Comparison of ENCODE assay signal across 15 mouse cellular contexts in the genomic region with DNA sequence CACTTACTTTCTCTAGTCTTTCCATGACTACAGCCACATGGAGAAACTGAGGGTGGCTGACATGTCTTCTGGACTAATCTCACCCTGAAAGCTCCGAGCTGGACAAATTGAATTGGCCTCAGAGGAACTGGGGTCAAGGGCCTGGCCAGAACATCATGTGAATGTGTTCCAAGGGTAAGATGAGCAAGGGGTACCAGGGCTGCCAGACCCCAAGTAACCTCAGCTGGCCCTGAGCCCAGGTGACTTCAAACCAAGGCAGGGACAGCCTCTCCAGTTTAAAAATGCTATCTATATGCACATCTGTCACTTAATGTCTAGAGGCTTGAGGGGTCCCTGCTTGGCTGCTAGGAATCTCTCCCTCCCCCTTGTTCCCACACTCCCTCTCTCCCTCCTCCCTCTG. TPM values are rescaled to one million over a fixed set of nuclear protein-coding genes. Genes with fewer than 3 reads are reported as not detected.
DNase-seq lines count a peak whose midpoint lies in the region; ATAC-seq and TF ChIP-seq lines count a peak whose summit lies in the region.
"Had no signal": no experiment of that assay in that cellular context is flagged by ENCODE, and none has a peak within 500 bp of the region (broad histone marks: within the 10 kb centered on the region; RNA-seq: fewer than 3 reads in every experiment).

No protein-coding gene starts in this region.

- WGBS in hindbrain, postnatal 0 days: 53% methylated on average over 1 of the region's 1 CpGs
- 68% methylated on average over 1 of the region's 1 CpGs for WGBS in hindbrain, embryonic 16.5 days

- ATAC-seq in hindbrain, postnatal 0 days: no peak
- no peak for ATAC-seq in hindbrain, embryonic 16.5 days
- ATAC-seq: forebrain, embryonic 13.5 days; intestine, postnatal 0 days; midbrain, embryonic 16.5 days had no signal

- H3K4me2 ChIP-seq in hindbrain, postnatal 0 days (ENCODE audit: low read depth, low read length): no peak overlapping the region
- no peak overlapping the region for H3K4me2 ChIP-seq in hindbrain, embryonic 16.5 days (ENCODE audit: low read length)
- H3K4me2 ChIP-seq: forebrain, embryonic 13.5 days; hindbrain, embryonic 14.5 days had no signal

- TF ChIP-seq CTCF in hindbrain, postnatal 0 days (IDR thresholded peaks at IDR 0.05; ENCODE audit: low read depth): no peak

- no peaks in the 10 kb centered on the region for H3K9me3 ChIP-seq in hindbrain, postnatal 0 days (ENCODE audit: low read length)
- no peaks in the 10 kb centered on the region for H3K9me3 ChIP-seq in hindbrain, embryonic 16.5 days (ENCODE audit: control insufficient read depth, low read length)
- H3K9me3 ChIP-seq: forebrain, embryonic 13.5 days had no signal

- DNase-seq in cerebellum, postnatal 10 days: peak; percentile 42 to 47
- no peak for DNase-seq in cerebellum, adult 11 months
- DNase-seq in hindbrain, postnatal 0 days (ENCODE audit: low spot score): no peak
- peak; percentile 47 to 70 for DNase-seq in adrenal gland, postnatal 36 days
- no peak for DNase-seq in B cell, adult 2 months
- no peak for DNase-seq in right cerebral cortex, postnatal 14 days
- DNase-seq: liver, postnatal 0 days; lung, postnatal 14 days had no signal

- no peaks in the 10 kb centered on the region for H3K27me3 ChIP-seq in hindbrain, postnatal 0 days (ENCODE audit: insufficient read depth, low read length)
- no peaks in the 10 kb centered on the region for H3K27me3 ChIP-seq in hindbrain, embryonic 16.5 days (replicated peaks; ENCODE audit: control insufficient read depth, insufficient read depth, low read length)
- H3K27me3 ChIP-seq: forebrain, embryonic 13.5 days had no signal

- H3K4me3 ChIP-seq in hindbrain, postnatal 0 days (ENCODE audit: low read length): no peak overlapping the region
- H3K4me3 ChIP-seq in hindbrain, embryonic 16.5 days (ENCODE audit: low read length): no peak overlapping the region
- H3K4me3 ChIP-seq: forebrain, embryonic 13.5 days had no signal

- peaks cover 8% of the 10 kb centered on the region for H3K4me1 ChIP-seq in hindbrain, postnatal 0 days (ENCODE audit: insufficient read depth, low read length)
- peaks cover 12% of the 10 kb centered on the region for H3K4me1 ChIP-seq in hindbrain, embryonic 16.5 days (ENCODE audit: control insufficient read depth, insufficient read depth, low read depth, low read length)

- H3K27ac ChIP-seq in hindbrain, postnatal 0 days: 0 out of 2 replicates have a peak overlapping the region, but pooled peaks have one; percentile 15
- H3K27ac ChIP-seq in hindbrain, embryonic 16.5 days (ENCODE audit: low read depth, low read length): no peak overlapping the region
- H3K27ac ChIP-seq: forebrain, embryonic 13.5 days; hindbrain, embryonic 14.5 days had no signal

- H3K36me3 ChIP-seq in hindbrain, postnatal 0 days (ENCODE audit: insufficient read depth, low read length): no peaks in the 10 kb centered on the region
- H3K36me3 ChIP-seq in hindbrain, embryonic 16.5 days (ENCODE audit: control insufficient read depth, insufficient read depth, low read length): no peaks in the 10 kb centered on the region

- H3K9ac ChIP-seq in hindbrain, postnatal 0 days (replicated peaks; ENCODE audit: low read length): no peak overlapping the region
- no peak overlapping the region; the same call in 1 of the 2 replicates for H3K9ac ChIP-seq in hindbrain, embryonic 16.5 days (ENCODE audit: low read depth, low read length)
- H3K9ac ChIP-seq: forebrain, embryonic 13.5 days; hindbrain, embryonic 14.5 days; liver, postnatal 0 days had no signal

RNA-seq across cellular contexts. Expression of gene Thrsp, which starts 2.9 kb away (rescaled TPM):
- total RNA-seq in hindbrain, postnatal 0 days (2014; rRNA removed): 5.2 and 6.4 TPM in 2 replicates
- polyA plus RNA-seq in hindbrain, postnatal 0 days (2015; fragmentation: Nextera tagmentation; extraction: Ambion mirVana): 6.3 and 7.7 TPM in 2 replicates
- polyA plus RNA-seq in hindbrain, embryonic 16.5 days (2015; fragmentation: Nextera tagmentation; extraction: Ambion mirVana): 4.2 and 4.6 TPM in 2 replicates
- 1,000 to 10,000 TPM in 1 of 2 experiments, 100 to 1,000 TPM in 1; 749 to 1,266 TPM for total RNA-seq in adrenal gland, postnatal 36 days (2021)
- total RNA-seq: granulocyte monocyte progenitor cell, adult 5-6 weeks; megakaryocyte-erythroid progenitor cell, adult 5-6 weeks had no signal

RNA-seq across cellular contexts. Expression of gene Ndufc2, which starts 20.6 kb away (rescaled TPM):
- 340 and 423 TPM in 2 replicates for total RNA-seq in hindbrain, postnatal 0 days (2014; rRNA removed)
- 697 and 742 TPM in 2 replicates for polyA plus RNA-seq in hindbrain, postnatal 0 days (2015; fragmentation: Nextera tagmentation; extraction: Ambion mirVana)
- polyA plus RNA-seq in hindbrain, embryonic 16.5 days (2015; fragmentation: Nextera tagmentation; extraction: Ambion mirVana): 431 and 501 TPM in 2 replicates
- 100 to 1,000 TPM; 306 to 313 TPM for total RNA-seq in adrenal gland, postnatal 36 days (2021)

RNA-seq across cellular contexts. Expression of gene Kctd14, which starts 30.7 kb away (rescaled TPM):
- total RNA-seq in hindbrain, postnatal 0 days (2014; rRNA removed): 0.68 and 1.5 TPM in 2 replicates
- polyA plus RNA-seq in hindbrain, postnatal 0 days (2015; fragmentation: Nextera tagmentation; extraction: Ambion mirVana): 2.6 and 3.1 TPM in 2 replicates
- 1.2 and 1.8 TPM in 2 replicates for polyA plus RNA-seq in hindbrain, embryonic 16.5 days (2015; fragmentation: Nextera tagmentation; extraction: Ambion mirVana)
- 1 to 10 TPM; 2.3 to 3.7 TPM for total RNA-seq in adrenal gland, postnatal 36 days (2021)

RNA-seq across cellular contexts. Expression of gene Alg8, which starts 49.0 kb away (rescaled TPM):
- 5.2 and 6.0 TPM in 2 replicates for total RNA-seq in hindbrain, postnatal 0 days (2014; rRNA removed)
- polyA plus RNA-seq in hindbrain, postnatal 0 days (2015; fragmentation: Nextera tagmentation; extraction: Ambion mirVana): 11.4 and 11.8 TPM in 2 replicates
- 13.1 and 14.5 TPM in 2 replicates for polyA plus RNA-seq in hindbrain, embryonic 16.5 days (2015; fragmentation: Nextera tagmentation; extraction: Ambion mirVana)
- 10 to 100 TPM; 14.0 to 21.1 TPM for total RNA-seq in adrenal gland, postnatal 36 days (2021)

Comparison
In these comparisons a context has a peak if more than half of its experiments do, and no peak if none do; other contexts are left out.
1. DNase-seq: peak in cerebellum, postnatal 10 days (2 of 2) and adrenal gland, postnatal 36 days (2 of 2); none in cerebellum, adult 11 months (single experiment), hindbrain, postnatal 0 days (single experiment), B cell, adult 2 months (0 of 2) and right cerebral cortex, postnatal 14 days (single experiment).
2. RNA of gene Thrsp, which starts 2.9 kb away (total RNA-seq): 749 to 1,266 TPM in adrenal gland, postnatal 36 days; 5.2 to 6.4 TPM in hindbrain, postnatal 0 days; every median in the first group is over 100 times any median in the second.